Comparison of ENCODE assay signal across 9 mouse cellular contexts in the genomic region with DNA sequence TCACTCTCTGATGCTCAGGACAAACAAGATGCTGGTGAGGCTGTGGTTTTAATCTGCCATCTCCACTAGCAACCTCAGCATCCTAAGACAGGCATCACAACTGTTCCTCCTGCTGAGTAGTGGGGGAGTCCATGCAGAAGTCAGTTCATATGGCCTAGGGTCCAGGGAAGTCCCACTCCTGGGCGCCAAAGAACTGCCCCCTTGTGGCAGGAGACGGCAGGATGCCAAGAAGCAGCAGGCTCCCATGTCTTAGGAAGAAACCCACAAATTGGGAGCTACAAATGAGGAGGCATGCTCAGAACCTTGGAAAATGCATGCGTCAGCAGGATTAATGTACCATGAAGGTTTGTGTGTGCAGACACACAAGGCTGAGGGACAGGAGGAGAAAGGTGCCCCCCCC. TPM values are rescaled to one million over a fixed set of nuclear protein-coding genes. Genes with fewer than 3 reads are reported as not detected.
DNase-seq lines count a peak whose midpoint lies in the region; ATAC-seq lines count a peak whose summit lies in the region.
"Had no signal": no experiment of that assay in that cellular context is flagged by ENCODE, and none has a peak within 500 bp of the region (broad histone marks: within the 10 kb centered on the region; RNA-seq: fewer than 3 reads in every experiment).

No protein-coding gene starts in this region.

- no peaks in the 10 kb centered on the region for H3K36me3 ChIP-seq in midbrain, embryonic 14.5 days (ENCODE audit: control insufficient read depth, insufficient read depth, low read length)
- H3K36me3 ChIP-seq in midbrain, embryonic 15.5 days (replicated peaks), result no peaks in the 10 kb centered on the region
- no peaks in the 10 kb centered on the region for H3K36me3 ChIP-seq in limb, embryonic 10.5 days

- H3K27ac ChIP-seq in midbrain, embryonic 14.5 days (replicated peaks; ENCODE audit: low read depth, low read length), result no peak overlapping the region
- H3K27ac ChIP-seq in midbrain, embryonic 15.5 days, result no peak overlapping the region
- no peak overlapping the region for H3K27ac ChIP-seq in limb, embryonic 10.5 days

- H3K4me3 ChIP-seq in midbrain, embryonic 14.5 days (replicated peaks; ENCODE audit: low read depth, low read length), result no peak overlapping the region
- H3K4me3 ChIP-seq in midbrain, embryonic 15.5 days, result no peak overlapping the region
- H3K4me3 ChIP-seq in limb, embryonic 10.5 days, result no peak overlapping the region
- H3K4me3 ChIP-seq: myocyte had no signal

- no peak overlapping the region for H3K9ac ChIP-seq in midbrain, embryonic 14.5 days (replicated peaks; ENCODE audit: low read length)
- no peak overlapping the region for H3K9ac ChIP-seq in midbrain, embryonic 15.5 days

- peak; percentile 64 for DNase-seq in embryo, embryonic 10 days (ENCODE audit: low spot score)
- no peak for DNase-seq in embryo, embryonic 9.5 days (ENCODE audit: extremely low spot score)
- peak; percentile 41 for DNase-seq in midbrain, embryonic 14.5 days
- DNase-seq in limb, embryonic 10.5 days (ENCODE audit: low spot score), result peak; percentile 51
- DNase-seq in thymus, postnatal 25 days, result peak; percentile 31
- no peak for DNase-seq in spleen, postnatal 10 days (ENCODE audit: low spot score in 2 of 2)
- DNase-seq in left cerebral cortex, adult 8-10 months (ENCODE audit: low spot score in 2 of 2), result no peak

- no peak overlapping the region for H3K4me2 ChIP-seq in midbrain, embryonic 14.5 days (ENCODE audit: low read length)
- no peak overlapping the region for H3K4me2 ChIP-seq in midbrain, embryonic 15.5 days

- no peak for ATAC-seq in midbrain, embryonic 14.5 days (ENCODE audit: low FRiP score, low TSS enrichment)
- ATAC-seq in midbrain, embryonic 15.5 days (replicated peaks), result no peak

- WGBS in midbrain, embryonic 14.5 days, result 26% methylated on average over 3 of the region's 3 CpGs
- WGBS in midbrain, embryonic 15.5 days, result 29% methylated on average over 3 of the region's 3 CpGs
- WGBS in limb, embryonic 10.5 days, result 35% methylated on average over 3 of the region's 3 CpGs

- no peaks in the 10 kb centered on the region for H3K9me3 ChIP-seq in midbrain, embryonic 14.5 days (ENCODE audit: control insufficient read depth, low read length)
- no peaks in the 10 kb centered on the region for H3K9me3 ChIP-seq in midbrain, embryonic 15.5 days
- no peaks in the 10 kb centered on the region for H3K9me3 ChIP-seq in limb, embryonic 10.5 days (replicated peaks)

- H3K27me3 ChIP-seq in midbrain, embryonic 14.5 days (ENCODE audit: control insufficient read depth, insufficient read depth, low read length), result no peaks in the 10 kb centered on the region
- H3K27me3 ChIP-seq in midbrain, embryonic 15.5 days (replicated peaks), result no peaks in the 10 kb centered on the region; the same call in none of the 2 replicates
- H3K27me3 ChIP-seq in limb, embryonic 10.5 days (ENCODE audit: low read depth, poor library complexity, severe bottlenecking), result no peaks in the 10 kb centered on the region; the same call in 1 of the 2 replicates

- H3K4me1 ChIP-seq in midbrain, embryonic 14.5 days (ENCODE audit: control insufficient read depth, insufficient read depth, low read length), result no peaks in the 10 kb centered on the region
- 0 out of 2 replicates have a peak, but pooled peaks cover 5% of the 10 kb centered on the region for H3K4me1 ChIP-seq in midbrain, embryonic 15.5 days
- H3K4me1 ChIP-seq in limb, embryonic 10.5 days, result peaks cover 26% of the 10 kb centered on the region; the same call in 1 of the 2 replicates

RNA-seq across cellular contexts. Expression of gene Prss38, which starts 8.8 kb away (rescaled TPM):
- 0.17 TPM in 1 of 2 replicates, not detected in the other for polyA plus RNA-seq in midbrain, embryonic 14.5 days (2014; fragmentation: Nextera tagmentation; extraction: Ambion mirVana)
- 0.18 TPM in 1 of 2 replicates, not detected in the other for polyA plus RNA-seq in midbrain, embryonic 15.5 days (2015; fragmentation: Nextera tagmentation; extraction: Ambion mirVana)
- not detected in 2 replicates for polyA plus RNA-seq in limb, embryonic 10.5 days (2016; fragmentation: Nextera tagmentation; extraction: Ambion mirVana)
- total RNA-seq in left cerebral cortex, adult 8-10 months (2022), result not detected
- polyA plus RNA-seq: myocyte had no signal

RNA-seq across cellular contexts. Expression of gene Wnt9a, which starts 59.9 kb away (rescaled TPM):
- polyA plus RNA-seq in midbrain, embryonic 14.5 days (2014; fragmentation: Nextera tagmentation; extraction: Ambion mirVana), result 1.6 and 1.7 TPM in 2 replicates
- 3.8 and 3.9 TPM in 2 replicates for polyA plus RNA-seq in midbrain, embryonic 15.5 days (2015; fragmentation: Nextera tagmentation; extraction: Ambion mirVana)
- 1.2 and 1.8 TPM in 2 replicates for polyA plus RNA-seq in limb, embryonic 10.5 days (2016; fragmentation: Nextera tagmentation; extraction: Ambion mirVana)
- 10 to 100 TPM; 14.1 to 15.6 (median 14.9) TPM for total RNA-seq in left cerebral cortex, adult 8-10 months (2022)

Comparison
In these comparisons a context has a peak if more than half of its experiments do, and no peak if none do; other contexts are left out.
1. DNase-seq: peak in embryo, embryonic 10 days (single experiment), midbrain, embryonic 14.5 days (single experiment), limb, embryonic 10.5 days (single experiment) and thymus, postnatal 25 days (single experiment); none in embryo, embryonic 9.5 days (single experiment), spleen, postnatal 10 days (0 of 2) and left cerebral cortex, adult 8-10 months (0 of 2).